Mouse (Mus musculus) inflammation-experienced regulatory T-cells, adult 6 months (primary cell): ENCODE data around the gene Slc22a1. TPM values are rescaled to one million over a fixed set of nuclear protein-coding genes. Genes with fewer than 3 reads are reported as not detected.

ENCODE experiments used
- ATAC-seq: one replicate; pipeline ENCODE4 v1.8.0; 2017
- polyA plus RNA-seq, 3 experiments: library from polyadenylated mRNA; unstranded; fragments of 100-300 nt; shearing (Covaris generic); gene quantifications; one replicate each; pipeline ENCODE4 v1.2.1; 2017

The Slc22a1 gene
- polyA plus RNA-seq, result 1 to 10 TPM in 1 of 3 experiments, under 1 TPM in 1, not detected in 1; 0.82 to 1.9 TPM

GRCm38 (mm10) chr17:12675646-12676045 is at the start of gene Slc22a1:
Slc22a1 (minus strand) TSS chr17:12675829.
- no peak for ATAC-seq

- no peak for ATAC-seq
Measured at GRCm38 (mm10) chr17:12724767-12725744, 49.4 kb upstream of the Slc22a1 start.

GRCm38 (mm10) chr17:12723986-12724766 is 48.5 kb upstream of the Slc22a1 start:
- no peak for ATAC-seq

- ATAC-seq, result peak; percentile 80
Measured at GRCm38 (mm10) chr17:12722622-12723021, 47.0 kb upstream of the Slc22a1 start.

- ATAC-seq, result no peak
Measured at GRCm38 (mm10) chr17:12721118-12721886, 45.7 kb upstream of the Slc22a1 start.

GRCm38 (mm10) chr17:12718251-12718650 is 42.6 kb upstream of the Slc22a1 start:
- ATAC-seq, result no peak

- no peak for ATAC-seq
Measured at GRCm38 (mm10) chr17:12717445-12717844, 41.8 kb upstream of the Slc22a1 start.

- no peak for ATAC-seq
Measured at GRCm38 (mm10) chr17:12715032-12715431, 39.4 kb upstream of the Slc22a1 start.

- no peak for ATAC-seq
Measured at GRCm38 (mm10) chr17:12714080-12714561, 38.5 kb upstream of the Slc22a1 start.

- ATAC-seq, result no peak
Measured at GRCm38 (mm10) chr17:12712993-12713392, 37.4 kb upstream of the Slc22a1 start.

- ATAC-seq, result no peak
Measured at GRCm38 (mm10) chr17:12712191-12712590, 36.6 kb upstream of the Slc22a1 start.

GRCm38 (mm10) chr17:12710976-12711375 is 35.3 kb upstream of the Slc22a1 start:
- no peak for ATAC-seq

GRCm38 (mm10) chr17:12710050-12710780 is 34.6 kb upstream of the Slc22a1 start:
- ATAC-seq, result no peak

GRCm38 (mm10) chr17:12708398-12708797 is 32.8 kb upstream of the Slc22a1 start:
- ATAC-seq, result no peak

- no peak for ATAC-seq
Measured at GRCm38 (mm10) chr17:12706590-12707049, 31.0 kb upstream of the Slc22a1 start.

GRCm38 (mm10) chr17:12702901-12703300 is 27.3 kb upstream of the Slc22a1 start:
- no peak for ATAC-seq

- ATAC-seq, result no peak
Measured at GRCm38 (mm10) chr17:12700373-12700772, 24.7 kb upstream of the Slc22a1 start.

- ATAC-seq, result peak; percentile 95
Measured at GRCm38 (mm10) chr17:12691899-12692298, 16.3 kb upstream of the Slc22a1 start.

- ATAC-seq, result no peak
Measured at GRCm38 (mm10) chr17:12689537-12689936, 13.9 kb upstream of the Slc22a1 start.

GRCm38 (mm10) chr17:12688427-12689110 is 12.9 kb upstream of the Slc22a1 start:
- ATAC-seq, result no peak
